Mouse (Mus musculus): ENCODE data around the gene Mta1. TPM values are rescaled to one million over a fixed set of nuclear protein-coding genes. Genes with fewer than 3 reads are reported as not detected.

The Mta1 gene
- polyA plus RNA-seq, 1 experiment: 101 TPM

- TF ChIP-seq TCF12 (IDR thresholded peaks at IDR 0.05; ENCODE audit: insufficient read depth, poor library complexity, severe bottlenecking) (no peak), CEBPB (IDR thresholded peaks at IDR 0.05; ENCODE audit: insufficient read depth, poor library complexity, severe bottlenecking) (no peak), POLR2AphosphoS2 (IDR thresholded peaks at IDR 0.05; ENCODE audit: insufficient read length, low read depth) (no peak), MYOG (IDR thresholded peaks at IDR 0.05; ENCODE audit: control insufficient read depth in 1 of 3, insufficient read depth in 1 of 3, insufficient read length in 2 of 3, low read depth in 2 of 3) (no peak), USF1 (IDR thresholded peaks at IDR 0.05; ENCODE audit: low read depth) (no peak), TCF3 (IDR thresholded peaks at IDR 0.05; ENCODE audit: insufficient read length, low read depth) (no peak), MYOD1 (IDR thresholded peaks at IDR 0.05; ENCODE audit: control insufficient read depth in 1 of 3, insufficient read length in 2 of 3, low read depth in 2 of 3) (no peak), MAX (IDR thresholded peaks at IDR 0.05; ENCODE audit: low read depth) (no peak), POLR2A (IDR thresholded peaks at IDR 0.05; ENCODE audit: insufficient read length, low read depth) (no peak), E2F4 (IDR thresholded peaks at IDR 0.05; ENCODE audit: insufficient read depth) (no peak), REST (IDR thresholded peaks at IDR 0.05; ENCODE audit: insufficient read depth, insufficient read length) (no peak), SRF (IDR thresholded peaks at IDR 0.05; ENCODE audit: control insufficient read depth, insufficient read length, low read depth) (no peak)
- peak overlapping the region; percentile 97 for H3K4me2 ChIP-seq (ENCODE audit: low read depth)
- H3K4me3 ChIP-seq: peak overlapping the region; percentile 30
- peaks cover 12% of the 10 kb centered on the region for H3K79me2 ChIP-seq (ENCODE audit: control insufficient read depth, insufficient read depth)
- no peaks in the 10 kb centered on the region for H3K36me3 ChIP-seq (ENCODE audit: control insufficient read depth, insufficient read depth)
- H3K27me3 ChIP-seq (ENCODE audit: control insufficient read depth, insufficient read depth, insufficient read length): no peaks in the 10 kb centered on the region
- no peak overlapping the region for H3ac ChIP-seq (ENCODE audit: control insufficient read depth, insufficient read length)
Observed at GRCm38 (mm10) chr12:113156540-113156929, 58.5 kb downstream of the Mta1 start.

GRCm38 (mm10) chr12:113157002-113157401, 58.9 kb downstream of the Mta1 start:
- H3K79me2 ChIP-seq (ENCODE audit: control insufficient read depth, insufficient read depth): peaks cover 10% of the 10 kb centered on the region
- no peak for TF ChIP-seq CEBPB (IDR thresholded peaks at IDR 0.05; ENCODE audit: insufficient read depth, poor library complexity, severe bottlenecking)
- peak in 1 of 3 experiments; percentile 22 for TF ChIP-seq MYOD1 (IDR thresholded peaks at IDR 0.05; ENCODE audit: control insufficient read depth in 1 of 3, insufficient read length in 2 of 3, low read depth in 2 of 3)
- peak in 1 of 3 experiments; percentile 7 for TF ChIP-seq MYOG (IDR thresholded peaks at IDR 0.05; ENCODE audit: control insufficient read depth in 1 of 3, insufficient read depth in 1 of 3, insufficient read length in 2 of 3, low read depth in 2 of 3)
- peak overlapping the region; percentile 30 for H3K4me3 ChIP-seq
- no peaks in the 10 kb centered on the region for H3K27me3 ChIP-seq (ENCODE audit: control insufficient read depth, insufficient read depth, insufficient read length)
- peak overlapping the region; percentile 97 for H3K4me2 ChIP-seq (ENCODE audit: low read depth)
- H3ac ChIP-seq (ENCODE audit: control insufficient read depth, insufficient read length): no peak overlapping the region
- no peaks in the 10 kb centered on the region for H3K36me3 ChIP-seq (ENCODE audit: control insufficient read depth, insufficient read depth)

GRCm38 (mm10) chr12:113157521-113157920, 59.4 kb downstream of the Mta1 start:
- peaks cover 5% of the 10 kb centered on the region for H3K79me2 ChIP-seq (ENCODE audit: control insufficient read depth, insufficient read depth)
- H3K4me3 ChIP-seq: peak overlapping the region; percentile 30
- H3K27me3 ChIP-seq (ENCODE audit: control insufficient read depth, insufficient read depth, insufficient read length): no peaks in the 10 kb centered on the region
- no peak overlapping the region for H3K4me2 ChIP-seq (ENCODE audit: low read depth)
- no peaks in the 10 kb centered on the region for H3K36me3 ChIP-seq (ENCODE audit: control insufficient read depth, insufficient read depth)
- H3ac ChIP-seq (ENCODE audit: control insufficient read depth, insufficient read length): no peak overlapping the region
- TF ChIP-seq TCF3 (IDR thresholded peaks at IDR 0.05; ENCODE audit: insufficient read length, low read depth) (no peak), MAX (IDR thresholded peaks at IDR 0.05; ENCODE audit: low read depth) (no peak), TCF12 (IDR thresholded peaks at IDR 0.05; ENCODE audit: insufficient read depth, poor library complexity, severe bottlenecking) (no peak)

GRCm38 (mm10) chr12:113157971-113158370, 59.9 kb downstream of the Mta1 start:
- TF ChIP-seq TCF3 (IDR thresholded peaks at IDR 0.05; ENCODE audit: insufficient read length, low read depth) (no peak), MAX (IDR thresholded peaks at IDR 0.05; ENCODE audit: low read depth) (no peak), POLR2AphosphoS2 (IDR thresholded peaks at IDR 0.05; ENCODE audit: insufficient read length, low read depth) (no peak), MYOD1 (IDR thresholded peaks at IDR 0.05; ENCODE audit: control insufficient read depth in 1 of 3, insufficient read length in 2 of 3, low read depth in 2 of 3) (no peak), USF1 (IDR thresholded peaks at IDR 0.05; ENCODE audit: low read depth) (no peak)
- H3K4me2 ChIP-seq (ENCODE audit: low read depth): no peak overlapping the region
- no peak overlapping the region for H3K4me3 ChIP-seq
- no peaks in the 10 kb centered on the region for H3K36me3 ChIP-seq (ENCODE audit: control insufficient read depth, insufficient read depth)
- peaks cover under 1% of the 10 kb centered on the region for H3K79me2 ChIP-seq (ENCODE audit: control insufficient read depth, insufficient read depth)
- H3ac ChIP-seq (ENCODE audit: control insufficient read depth, insufficient read length): no peak overlapping the region
- H3K27me3 ChIP-seq (ENCODE audit: control insufficient read depth, insufficient read depth, insufficient read length): no peaks in the 10 kb centered on the region

- no peak for TF ChIP-seq MAX (IDR thresholded peaks at IDR 0.05; ENCODE audit: low read depth)
- TF ChIP-seq CEBPB (IDR thresholded peaks at IDR 0.05; ENCODE audit: insufficient read depth, poor library complexity, severe bottlenecking): no peak
- TF ChIP-seq MYOG (IDR thresholded peaks at IDR 0.05; ENCODE audit: control insufficient read depth in 1 of 3, insufficient read depth in 1 of 3, insufficient read length in 2 of 3, low read depth in 2 of 3): no peak
- TF ChIP-seq POLR2AphosphoS2 (IDR thresholded peaks at IDR 0.05; ENCODE audit: insufficient read length, low read depth): no peak
- no peak for TF ChIP-seq TCF12 (IDR thresholded peaks at IDR 0.05; ENCODE audit: insufficient read depth, poor library complexity, severe bottlenecking)
- TF ChIP-seq REST (IDR thresholded peaks at IDR 0.05; ENCODE audit: insufficient read depth, insufficient read length): no peak
- TF ChIP-seq TCF3 (IDR thresholded peaks at IDR 0.05; ENCODE audit: insufficient read length, low read depth): no peak
- H3ac ChIP-seq (ENCODE audit: control insufficient read depth, insufficient read length): no peak overlapping the region
- no peak overlapping the region for H3K4me3 ChIP-seq
Observed at GRCm38 (mm10) chr12:113163561-113164006, 65.5 kb downstream of the Mta1 start.

More at GRCm38 (mm10) chr12:113163561-113164006, 65.5 kb downstream of the Mta1 start:
- Histone ChIP-seq H3K79me2 (ENCODE audit: control insufficient read depth, insufficient read depth) (no peaks in the 10 kb centered on the region), H3K4me2 (ENCODE audit: low read depth) (no peak overlapping the region), H3K36me3 (ENCODE audit: control insufficient read depth, insufficient read depth) (no peaks in the 10 kb centered on the region), H3K27me3 (ENCODE audit: control insufficient read depth, insufficient read depth, insufficient read length) (no peaks in the 10 kb centered on the region)
